Mouse (Mus musculus): Measurements from ENCODE around the gene Gm11037. TPM values are rescaled to one million over a fixed set of nuclear protein-coding genes. Genes with fewer than 3 reads are reported as not detected.
A peak's percentile ranks its signal among the peaks of the same experiment; 100 is the strongest.

Gene Gm11037
- total RNA-seq, 2 experiments from 2014 or later: not detected

DNA sequence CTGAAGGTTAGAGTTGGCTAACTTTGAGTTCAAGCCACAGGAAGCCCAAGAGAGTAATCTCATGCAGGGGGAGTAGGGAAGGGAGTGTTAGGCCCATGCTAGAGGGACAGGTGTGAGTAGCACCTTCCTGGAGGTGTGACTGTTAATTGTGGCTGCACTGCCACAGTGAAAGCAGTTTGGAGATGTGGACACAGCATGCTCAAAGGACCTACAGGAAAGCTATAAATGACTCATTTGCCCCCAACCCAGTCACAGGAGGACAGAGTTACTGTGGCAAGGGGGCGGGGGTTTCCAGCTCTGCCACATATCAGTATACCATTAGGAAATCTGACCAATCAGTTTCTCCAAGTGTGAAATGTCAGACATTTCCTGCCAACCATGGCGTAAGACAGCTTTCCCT, 12.2 kb downstream of the Gm11037 start:
- no peak for DNase-seq (ENCODE audit: low spot score in 2 of 2)

GRCm38 (mm10) chr2:131146193-131147042, 13.1 kb downstream of the Gm11037 start:
- DNase-seq (ENCODE audit: low spot score in 2 of 2): no peak
- intact Hi-C loops (cut with DNase I): no loop called here

More for the DNA sequence above, 12.2 kb downstream of the Gm11037 start:
- intact Hi-C loops (cut with DNase I): no loop called here

DNA sequence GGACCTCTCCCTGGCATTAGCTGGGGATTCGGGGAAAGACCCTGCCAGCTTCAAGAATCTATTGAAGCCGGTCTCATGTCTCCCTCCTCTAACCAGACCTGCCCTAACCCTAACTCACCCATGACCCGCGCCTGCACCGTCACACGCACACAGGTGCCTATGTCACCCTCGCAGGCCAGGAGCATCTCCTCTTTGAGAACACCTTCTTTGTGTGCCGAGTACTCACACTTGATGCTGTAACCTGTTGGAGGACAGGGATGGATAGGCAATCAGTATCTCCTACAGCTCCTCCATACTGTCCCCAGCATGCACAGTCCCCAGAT, 13.7 kb downstream of the Gm11037 start:
- no peak for DNase-seq (ENCODE audit: low spot score in 2 of 2)

DNA sequence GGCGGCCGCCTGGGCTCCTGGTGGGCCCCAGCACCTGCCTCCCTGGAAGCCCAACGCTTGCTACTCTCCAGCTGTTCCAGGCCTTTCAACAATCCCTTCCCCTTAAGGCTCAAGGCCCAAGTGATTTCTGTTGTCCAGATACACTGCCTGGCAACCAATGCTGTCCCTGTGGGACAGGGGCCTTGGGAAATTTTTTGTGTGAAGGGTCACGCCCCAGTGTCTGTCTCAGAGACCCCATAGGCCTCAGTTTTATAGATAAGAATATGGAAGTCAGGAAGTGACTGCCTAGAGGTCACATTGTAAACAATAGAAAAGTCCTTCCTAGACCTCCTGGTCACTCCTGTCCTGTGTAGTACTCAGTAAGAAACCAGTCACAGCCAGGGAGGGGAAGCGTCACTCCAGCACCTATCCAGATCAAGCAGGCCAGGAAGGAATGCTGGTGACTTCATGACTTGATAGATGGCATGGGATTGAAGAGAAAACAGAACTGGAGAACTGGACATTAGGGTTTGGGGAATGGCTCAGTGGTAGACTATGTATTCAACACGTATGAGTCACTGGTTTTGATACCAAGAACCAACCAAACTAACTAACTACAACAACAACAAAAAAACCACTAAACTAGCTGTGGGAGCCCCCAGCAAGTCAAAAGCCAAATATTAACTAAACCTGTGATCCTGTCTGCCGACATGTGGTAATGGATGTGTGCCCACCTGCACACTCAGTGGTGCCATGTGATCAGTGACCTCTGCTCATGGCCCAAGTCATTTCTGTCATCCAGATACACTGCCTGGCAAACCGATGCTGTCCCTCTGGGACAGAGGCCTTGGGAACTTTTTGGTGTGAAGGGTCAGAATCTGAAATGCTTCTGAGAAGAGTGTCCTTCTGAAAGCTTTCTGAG, 15.3 kb downstream of the Gm11037 start:
- intact Hi-C loops (cut with DNase I): no loop called here
- no peak for DNase-seq (ENCODE audit: low spot score in 2 of 2)

More for the DNA sequence above, 13.7 kb downstream of the Gm11037 start:
- intact Hi-C loops (cut with DNase I): no loop called here

GRCm38 (mm10) chr2:131149254-131149578, 15.9 kb downstream of the Gm11037 start:
- intact Hi-C loops (cut with DNase I): no loop called here
- no peak for DNase-seq (ENCODE audit: low spot score in 2 of 2)

DNA sequence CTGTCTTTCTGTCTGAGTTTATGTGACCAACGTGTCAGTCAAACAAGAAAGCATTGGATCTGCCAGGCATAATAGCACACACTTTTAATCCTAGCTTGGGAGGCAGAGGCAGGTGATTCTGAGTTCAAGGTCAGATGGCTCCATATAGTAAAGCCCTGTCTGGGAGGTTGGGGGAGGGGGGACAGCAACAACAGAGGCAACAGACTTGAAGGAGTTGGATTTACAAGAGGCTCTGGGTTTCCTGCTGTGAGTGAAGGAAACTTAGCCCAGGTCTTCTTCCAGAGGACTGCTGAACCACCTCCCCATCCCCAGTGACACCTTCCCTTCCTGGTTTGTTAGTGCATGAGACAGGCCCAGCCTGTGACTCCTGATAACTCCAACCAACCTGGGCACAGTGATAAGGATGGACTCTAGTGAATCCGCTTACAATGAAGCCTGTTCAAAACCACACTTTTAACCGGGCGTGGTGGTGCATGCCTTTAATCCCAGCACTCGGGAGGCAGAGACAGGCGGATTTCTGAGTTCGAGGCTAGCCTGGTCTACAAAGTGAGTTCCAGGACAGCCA, 19.0 kb downstream of the Gm11037 start:
- DNase-seq (ENCODE audit: low spot score in 2 of 2): no peak
- intact Hi-C loops (cut with DNase I): no loop called here

DNA sequence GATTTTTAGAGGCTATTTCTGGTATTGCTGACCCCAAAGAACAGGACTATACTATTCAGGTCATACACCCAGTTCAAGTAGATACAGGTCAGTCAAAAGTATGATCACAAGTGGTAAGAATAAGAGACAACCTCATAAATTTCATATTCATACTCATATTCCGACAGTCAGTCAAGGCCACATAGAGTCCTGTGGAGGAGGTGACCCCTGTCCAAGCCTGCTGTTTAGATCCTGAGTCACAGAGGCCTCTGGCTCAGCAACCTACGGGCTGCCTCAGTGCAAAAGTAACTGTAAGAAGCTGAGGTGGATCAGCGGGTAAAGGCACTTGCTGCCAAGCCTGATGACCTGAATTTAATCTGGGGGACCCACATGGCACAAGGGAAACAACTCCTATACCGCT, 20.7 kb downstream of the Gm11037 start:
- intact Hi-C loops (cut with DNase I): no loop called here
- DNase-seq (ENCODE audit: low spot score in 2 of 2): no peak

- intact Hi-C loops (cut with DNase I): no loop called here
- no peak for DNase-seq (ENCODE audit: low spot score in 2 of 2)
Measured at GRCm38 (mm10) chr2:131156987-131157386, 23.7 kb downstream of the Gm11037 start.

DNA sequence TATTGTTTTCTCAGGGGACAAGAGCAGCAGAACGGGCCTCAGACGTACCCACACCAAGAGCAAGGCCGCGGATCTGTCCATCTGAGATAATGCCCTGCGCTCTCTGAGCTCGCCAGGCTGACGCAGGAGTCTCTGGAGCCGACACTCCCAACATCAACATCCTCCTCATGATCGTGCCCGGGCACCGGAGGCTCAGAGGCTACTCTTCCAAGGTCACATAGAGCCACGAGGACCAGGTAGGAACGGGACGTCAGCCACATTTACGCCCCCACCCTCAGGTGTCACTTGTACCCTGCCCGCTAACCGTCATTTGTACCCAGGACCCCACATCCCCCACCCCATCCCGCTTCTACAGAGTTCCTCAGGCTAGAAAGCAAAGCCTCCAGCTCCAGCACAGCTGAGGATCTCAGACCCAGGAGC, 26.2 kb downstream of the Gm11037 start:
- peak in 1 of 2 experiments; percentile 33 for DNase-seq (ENCODE audit: low spot score in 2 of 2)
- intact Hi-C loops (cut with DNase I): no loop called here

DNA sequence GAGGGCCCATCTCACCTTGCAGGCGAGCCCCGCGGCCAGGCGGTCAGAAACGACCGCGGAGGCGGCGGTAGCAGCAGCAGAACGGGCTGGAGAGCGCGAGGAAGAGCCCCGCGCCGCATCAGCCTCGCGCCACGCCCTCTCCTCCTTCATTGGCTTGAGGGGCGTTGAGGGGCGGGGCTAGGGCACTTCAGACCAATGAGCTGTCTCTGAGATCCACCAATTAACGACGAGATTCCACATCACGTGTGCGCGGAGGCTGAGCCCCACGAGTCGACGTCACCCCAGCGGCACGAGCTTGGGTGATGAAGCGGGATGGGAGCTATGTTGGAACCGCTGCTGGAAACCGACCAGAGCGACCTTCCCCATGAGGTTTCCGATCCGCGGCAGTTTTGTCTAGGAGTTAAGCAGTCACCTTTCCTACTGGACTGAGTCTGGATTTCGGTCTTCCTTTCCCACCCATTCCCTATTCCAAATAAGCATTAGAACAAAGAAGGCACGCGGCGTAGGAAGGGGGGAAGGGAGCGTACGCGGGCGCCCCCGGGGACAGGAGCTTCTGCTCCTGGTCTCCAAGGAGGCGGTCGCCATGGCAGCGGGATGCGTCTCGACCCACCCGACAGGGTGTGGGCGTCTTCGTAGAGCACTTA, 26.8 kb downstream of the Gm11037 start, which contains the start of gene 1700037H04Rik:
TSS of gene 1700037H04Rik (minus strand) at position 144 of the 644 bp plus-strand sequence.
- intact Hi-C loops (cut with DNase I): loop anchor here (2.0 kb wide), 1 partner anchor 65 kb away; no protein-coding TSS in a partner anchor
- DNase-seq (ENCODE audit: low spot score in 2 of 2): peak; percentile 97 to 98

- intact Hi-C loops (cut with DNase I): loop anchor here (2.0 kb wide), 1 partner anchor 66 kb away; no protein-coding TSS in a partner anchor
Measured at GRCm38 (mm10) chr2:131160671-131161111, 27.4 kb downstream of the Gm11037 start.

GRCm38 (mm10) chr2:131163924-131164323, 30.6 kb downstream of the Gm11037 start:
- intact Hi-C loops (cut with DNase I): no loop called here
- no peak for DNase-seq (ENCODE audit: low spot score in 2 of 2)

More at GRCm38 (mm10) chr2:131160671-131161111, 27.4 kb downstream of the Gm11037 start:
- DNase-seq (ENCODE audit: low spot score in 2 of 2): peak; percentile 38 to 41

DNA sequence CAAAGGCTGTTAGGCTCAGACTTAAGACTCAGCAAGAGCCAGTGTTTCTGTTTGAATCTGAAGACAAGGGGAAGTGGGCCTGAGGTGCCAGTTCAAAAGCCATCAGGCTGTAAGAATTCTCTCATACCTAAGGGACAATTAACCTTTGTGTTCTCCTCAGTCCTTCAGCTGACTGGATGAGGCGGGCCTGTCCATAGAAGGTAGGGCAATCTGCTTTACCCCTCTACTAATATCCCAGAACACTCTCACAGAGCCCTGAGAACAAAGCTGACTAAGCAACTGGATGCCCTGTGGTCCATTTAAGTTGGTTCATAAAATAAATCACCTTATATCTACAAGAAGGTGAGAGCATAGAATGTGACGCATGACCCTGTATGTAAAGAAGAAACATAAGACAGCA, 32.9 kb downstream of the Gm11037 start:
- intact Hi-C loops (cut with DNase I): no loop called here
- DNase-seq (ENCODE audit: low spot score in 2 of 2): no peak

- intact Hi-C loops (cut with DNase I): no loop called here
- no peak for DNase-seq (ENCODE audit: low spot score in 2 of 2)
Measured at GRCm38 (mm10) chr2:131167984-131168383, 34.7 kb downstream of the Gm11037 start.

DNA sequence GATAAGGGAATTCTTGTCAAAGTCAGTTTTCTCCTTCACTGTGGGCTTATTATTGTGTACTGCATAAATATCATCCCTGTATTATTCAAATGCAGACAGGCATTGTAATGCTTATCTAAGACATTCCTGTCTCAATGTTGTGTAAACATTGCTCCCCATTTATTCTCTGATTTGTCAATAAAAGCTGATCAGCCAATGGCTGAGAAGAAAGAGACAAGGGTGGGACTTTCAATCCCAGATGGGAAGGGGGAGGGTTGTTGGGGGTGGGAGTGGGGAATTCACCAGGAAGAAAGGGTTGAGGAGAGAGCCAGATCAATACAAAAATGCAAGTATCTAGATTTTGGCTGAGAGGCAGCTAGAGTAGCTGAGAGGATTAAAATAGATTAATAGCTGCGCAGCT, 35.6 kb downstream of the Gm11037 start:
- intact Hi-C loops (cut with DNase I): no loop called here
- no peak for DNase-seq (ENCODE audit: low spot score in 2 of 2)

DNA sequence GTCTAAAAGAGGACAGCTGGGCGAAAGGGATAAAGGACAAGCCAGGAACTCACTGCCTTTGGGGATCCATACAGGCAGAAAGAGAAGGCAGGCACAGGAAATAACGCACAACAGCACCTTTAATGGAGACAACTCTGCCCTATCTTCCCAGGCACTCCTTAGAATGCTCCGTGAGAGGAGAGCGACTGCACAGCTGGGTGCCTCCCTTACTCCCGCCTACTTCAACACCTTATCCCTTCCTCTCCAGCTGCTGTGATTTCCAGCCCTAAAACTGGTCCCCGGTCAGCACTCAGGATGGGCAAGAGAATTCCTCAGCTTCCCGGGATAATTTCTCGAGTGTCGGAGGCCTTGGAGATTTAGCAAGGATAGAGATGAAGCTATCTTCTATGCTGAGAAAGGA, 37.6 kb downstream of the Gm11037 start:
- intact Hi-C loops (cut with DNase I): no loop called here
- no peak for DNase-seq (ENCODE audit: low spot score in 2 of 2)

GRCm38 (mm10) chr2:131171401-131172104, 38.3 kb downstream of the Gm11037 start:
- DNase-seq (ENCODE audit: low spot score in 2 of 2): peak; percentile 66 to 71
- intact Hi-C loops (cut with DNase I): no loop called here

GRCm38 (mm10) chr2:131172322-131172721, 39.0 kb downstream of the Gm11037 start:
- no peak for DNase-seq (ENCODE audit: low spot score in 2 of 2)

GRCm38 (mm10) chr2:131174700-131175099, 41.4 kb downstream of the Gm11037 start:
- DNase-seq (ENCODE audit: low spot score in 2 of 2): peak; percentile 75 to 82
- intact Hi-C loops (cut with DNase I): no loop called here

More at GRCm38 (mm10) chr2:131172322-131172721, 39.0 kb downstream of the Gm11037 start:
- intact Hi-C loops (cut with DNase I): no loop called here

Data from left cerebral cortex, postnatal 14 days (tissue).